Mouse (Mus musculus) forebrain, postnatal 0 days (tissue): Measurements from ENCODE around the gene Fbn1. TPM values are rescaled to one million over a fixed set of nuclear protein-coding genes. Genes with fewer than 3 reads are reported as not detected.

ENCODE experiments used
- ATAC-seq: fragments of 200-750 bp; cut with Nextera tagmentation; 2 replicates; pipeline ENCODE4 v1.8.0; 2017; ENCODE audit warnings: mild to moderate bottlenecking, moderate library complexity
- DNase-seq: peaks from one replicate; pipeline ENCODE4 v3.0.0-alpha.2; 2015
- H3K27ac ChIP-seq: fragments of 300-500 bp; sonication (generic); 2 replicates; pipeline ENCODE4 v1.5.1; 2014; ENCODE audit warnings: low read depth, mild to moderate bottlenecking, antibody characterized with exemption, low read length, moderate library complexity, mixed read lengths
- H3K27me3 ChIP-seq: fragments of 300-500 bp; sonication (generic); 2 replicates; pipeline ENCODE4 v1.6.1; 2014; ENCODE audit warnings: mild to moderate bottlenecking, low read length, mixed read lengths; ENCODE audit not compliant: insufficient read depth
- H3K36me3 ChIP-seq: fragments of 300-500 bp; sonication (generic); 2 replicates; pipeline ENCODE4 v1.6.1; 2014; ENCODE audit warnings: mild to moderate bottlenecking, moderate library complexity; ENCODE audit not compliant: insufficient read depth
- H3K4me1 ChIP-seq: fragments of 300-500 bp; sonication (generic); 2 replicates; pipeline ENCODE4 v1.6.1; 2014; ENCODE audit warnings: antibody characterized with exemption; ENCODE audit not compliant: insufficient read depth
- H3K4me2 ChIP-seq: fragments of 300-500 bp; sonication (generic); 2 replicates; pipeline ENCODE4 v1.6.1; 2014; ENCODE audit warnings: low read depth, mild to moderate bottlenecking, moderate library complexity
- H3K4me3 ChIP-seq: fragments of 300-500 bp; sonication (generic); 2 replicates; pipeline ENCODE4 v1.5.1; 2014; ENCODE audit warnings: low read depth, low read length, mixed read lengths
- H3K9ac ChIP-seq: fragments of 300-500 bp; sonication (generic); 2 replicates; pipeline ENCODE4 v1.6.1; 2014; ENCODE audit warnings: mild to moderate bottlenecking
- H3K9me3 ChIP-seq: fragments of 300-500 bp; sonication (generic); 2 replicates; pipeline ENCODE4 v1.6.1; 2016; ENCODE audit warnings: low read length
- CTCF ChIP-seq: sonication (generic); IDR thresholded peaks from 2 replicates; pipeline ENCODE4 v1.5.1; 2016; ENCODE audit warnings: antibody characterized with exemption, control low read depth, low read depth
- WGBS: fragments of 180-500 bp; shearing (Covaris S2); extraction: QIAGEN DNeasy Blood & Tissue Kit; methylation state at CpG from one replicate; pipeline ENCODE4 v1.1.7; 2014; 5-methylcytosine and 5-hydroxymethylcytosine counted together
- polyA plus RNA-seq: library from polyadenylated mRNA; unstranded; fragments of >200 nt; fragmentation: Nextera tagmentation; extraction: Ambion mirVana; gene quantifications from 2 replicates; pipeline ENCODE4 v1.2.1, GENCODE M21; 2015
- total RNA-seq: library from RNA; depleted of rRNA; stranded (reverse); fragments of >200 nt; gene quantifications from 2 replicates; pipeline ENCODE4 v1.2.3, GENCODE M21; 2014

The Fbn1 gene
- total and polyA plus RNA-seq, 2 experiments from 2014 or later: 1.7 to 16.7 TPM

DNA sequence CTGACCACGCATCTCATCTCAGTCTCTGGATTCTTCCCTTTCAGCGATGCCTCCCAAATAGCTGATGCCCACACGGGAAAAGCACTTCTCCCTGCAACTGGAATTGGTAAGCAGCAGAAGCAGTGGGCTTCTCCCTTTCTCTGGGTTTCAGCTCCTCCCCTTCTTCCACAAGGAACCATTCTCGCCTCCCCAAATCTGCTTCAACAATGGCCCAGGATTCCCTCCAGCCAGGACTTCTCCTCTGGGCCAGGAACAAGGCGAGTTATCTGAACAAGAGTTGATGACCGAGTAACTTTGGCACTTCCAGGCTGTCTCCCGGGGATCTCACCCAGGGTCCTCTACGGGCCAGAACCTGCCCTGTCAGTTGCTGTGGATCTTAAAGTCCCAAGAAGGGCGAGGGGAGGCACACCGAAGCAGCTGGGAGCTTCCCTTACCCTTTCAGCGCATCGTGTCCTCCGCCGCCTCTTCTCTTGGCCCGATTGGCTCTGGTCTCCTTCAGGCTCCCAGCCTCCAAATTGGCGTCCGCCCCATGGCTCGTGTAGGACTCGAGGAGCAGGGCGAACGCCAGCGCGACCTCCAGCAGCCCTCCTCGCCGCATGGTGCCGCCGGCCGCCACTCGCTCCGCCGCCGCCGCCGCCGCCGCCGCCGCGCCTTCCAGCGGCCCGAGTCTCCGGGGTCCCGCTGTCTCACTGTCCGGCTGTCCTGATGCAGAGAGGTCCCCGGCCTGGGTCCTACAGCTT, 2.6 kb downstream of the Fbn1 start, which contains the start of gene Gm9913:
Gm9913 (plus strand) TSS at position 84 of the 740 bp plus-strand sequence.
- WGBS: 4% methylated on average over 36 of the region's 45 CpGs
- Histone ChIP-seq H3K27ac (peak within 1 kb of the TSS; percentile 70), H3K4me3 (peak within 1 kb of the TSS; percentile 58), H3K36me3 (no peaks in the 10 kb centered on the region), H3K27me3 (no peaks in the 10 kb centered on the region), H3K4me1 (peaks cover 13% of the 10 kb centered on the region; the same call in 1 of the 2 replicates), H3K9ac (peak within 1 kb of the TSS; percentile 63), H3K4me2 (peak within 1 kb of the TSS; percentile 79), H3K9me3 (no peaks in the 10 kb centered on the region)
- TF ChIP-seq CTCF: no peak
- ATAC-seq (peak; percentile 17), DNase-seq (peak; percentile 48)

DNA sequence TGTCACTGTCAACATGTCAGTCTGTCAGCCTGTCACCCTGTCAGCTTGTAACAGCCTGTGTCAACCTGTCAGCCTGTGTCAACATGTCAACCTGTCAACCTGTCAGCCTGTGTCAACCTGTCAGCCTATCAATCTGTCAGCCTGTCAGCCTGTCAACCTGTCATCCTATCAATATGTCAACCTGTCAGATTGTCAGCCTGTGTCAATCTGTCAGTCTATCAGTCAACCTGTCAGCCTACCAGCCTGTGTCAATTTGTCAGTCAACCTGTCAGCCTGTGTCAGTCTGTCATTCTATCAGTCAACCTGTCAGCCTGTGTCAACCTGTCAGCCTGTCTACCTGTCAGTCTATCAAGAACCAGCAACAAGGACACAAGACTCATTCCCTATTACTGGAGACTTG, 6.3 kb downstream of the Fbn1 start:
- Histone ChIP-seq H3K27me3 (no peaks in the 10 kb centered on the region), H3K9ac (no peak overlapping the region), H3K4me3 (no peak overlapping the region), H3K9me3 (no peaks in the 10 kb centered on the region), H3K27ac (no peak overlapping the region), H3K36me3 (no peaks in the 10 kb centered on the region), H3K4me1 (peaks cover 8% of the 10 kb centered on the region; the same call in 1 of the 2 replicates), H3K4me2 (no peak overlapping the region)
- DNase-seq (peak; percentile 10), ATAC-seq (no peak)
- no peak for TF ChIP-seq CTCF

DNA sequence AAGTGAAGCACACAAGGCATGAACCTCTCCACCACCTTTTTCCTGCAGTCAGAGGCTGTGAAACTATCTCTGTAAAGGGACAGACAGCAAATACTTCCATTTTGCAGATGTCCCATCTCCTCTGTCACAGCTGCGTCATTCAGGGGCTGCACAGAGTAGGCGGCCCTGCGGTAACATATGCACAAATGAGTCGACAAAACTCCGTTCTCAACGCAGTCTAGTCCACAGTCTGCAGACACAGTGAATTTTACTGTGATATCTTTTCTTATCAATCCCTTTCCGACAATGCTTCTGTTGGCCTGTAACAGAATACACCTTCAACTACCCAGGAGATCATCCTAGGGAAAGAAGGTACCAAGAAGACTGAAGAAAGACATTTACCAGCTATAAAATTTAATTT, 9.6 kb downstream of the Fbn1 start:
- ATAC-seq (no peak), DNase-seq (no peak)
- H3K4me2 ChIP-seq: no peak overlapping the region
- WGBS: 95% methylated on average over 7 of the region's 7 CpGs
- H3K9ac ChIP-seq: no peak overlapping the region
- H3K4me3 ChIP-seq: no peak overlapping the region
- H3K4me1 ChIP-seq: no peaks in the 10 kb centered on the region
- H3K27me3 ChIP-seq: no peaks in the 10 kb centered on the region
- 0 out of 2 replicates have a peak, but pooled peaks cover 3% of the 10 kb centered on the region for H3K36me3 ChIP-seq
- TF ChIP-seq CTCF: no peak
- H3K9me3 ChIP-seq: no peaks in the 10 kb centered on the region
- H3K27ac ChIP-seq: no peak overlapping the region

DNA sequence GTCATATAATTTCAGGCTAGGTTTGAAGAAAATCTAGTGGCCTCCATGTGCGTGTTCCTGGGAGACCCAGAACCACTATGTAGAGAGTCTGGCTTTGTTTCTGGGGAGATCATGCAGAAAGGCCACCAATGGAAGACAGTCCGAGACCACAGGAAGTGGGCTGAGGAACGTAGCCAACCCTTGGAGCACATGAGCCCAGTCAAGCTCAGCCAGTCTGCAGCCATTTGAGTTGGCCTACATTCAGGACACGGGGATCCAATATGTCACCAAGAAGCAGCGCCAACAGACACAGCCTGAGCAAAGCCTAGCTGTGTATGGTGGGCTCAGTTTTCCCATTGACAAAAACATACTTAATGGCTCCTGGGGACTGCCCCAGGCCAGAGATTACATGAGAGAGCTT, 11.1 kb downstream of the Fbn1 start:
- no peak overlapping the region for H3K9ac ChIP-seq
- DNase-seq (peak; percentile 21), ATAC-seq (peak; percentile 23)
- H3K4me3 ChIP-seq: no peak overlapping the region
- no peaks in the 10 kb centered on the region for H3K4me1 ChIP-seq
- no peak for TF ChIP-seq CTCF
- 0 out of 2 replicates have a peak, but pooled peaks cover 3% of the 10 kb centered on the region for H3K36me3 ChIP-seq
- no peaks in the 10 kb centered on the region for H3K27me3 ChIP-seq
- 78% methylated on average over 5 of the region's 5 CpGs for WGBS
- H3K27ac ChIP-seq: no peak overlapping the region
- H3K9me3 ChIP-seq: no peaks in the 10 kb centered on the region
- H3K4me2 ChIP-seq: no peak overlapping the region

DNA sequence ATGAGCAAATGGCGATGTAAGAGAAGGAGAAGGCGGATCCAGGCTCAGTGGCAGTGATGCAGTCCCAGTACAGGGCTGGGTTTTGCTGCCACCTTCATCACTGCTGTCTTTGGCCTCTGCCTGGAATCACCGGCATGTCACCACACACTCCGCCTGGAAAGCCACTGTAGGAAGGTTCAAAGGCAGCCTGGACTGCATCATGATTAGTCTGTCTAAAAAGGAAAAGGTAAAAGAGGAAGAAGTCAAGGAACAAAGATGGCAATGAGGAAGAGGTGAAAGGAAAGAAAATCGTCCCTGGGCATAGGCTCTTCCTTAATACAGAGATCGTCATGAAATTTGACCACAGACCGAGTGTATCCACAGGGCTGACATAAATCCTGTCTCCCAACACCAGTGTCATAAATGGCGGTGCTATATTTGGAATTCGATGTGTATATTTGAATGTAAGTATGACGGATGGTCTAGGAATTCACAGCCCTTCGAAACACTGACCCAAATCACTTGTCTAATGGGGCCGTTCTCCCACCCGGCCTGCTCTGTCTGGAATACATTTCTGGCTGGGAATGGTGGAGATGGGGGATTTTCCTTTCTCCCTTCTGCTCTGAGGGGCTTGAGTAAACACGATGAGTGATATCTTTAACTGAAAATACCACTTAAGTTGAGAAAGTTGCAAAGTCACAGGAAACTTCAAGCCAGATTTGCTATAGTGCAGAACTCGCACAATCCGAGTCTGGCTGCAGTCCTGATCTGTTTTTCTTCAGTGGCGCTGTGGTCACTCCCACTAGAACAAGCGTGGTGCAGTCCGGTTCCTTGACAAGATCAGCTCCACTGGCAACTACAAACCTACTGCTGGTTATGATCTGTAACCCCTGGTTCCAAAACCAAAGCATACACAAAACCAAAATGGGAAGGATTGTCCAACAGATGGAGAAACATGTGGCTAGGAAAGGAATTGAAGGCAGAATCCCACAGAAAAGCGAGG, 12.7 kb downstream of the Fbn1 start:
- Histone ChIP-seq H3K9ac (no peak overlapping the region), H3K27me3 (no peaks in the 10 kb centered on the region), H3K4me1 (no peaks in the 10 kb centered on the region), H3K27ac (no peak overlapping the region), H3K9me3 (no peaks in the 10 kb centered on the region), H3K36me3 (peaks cover 3% of the 10 kb centered on the region; the same call in 1 of the 2 replicates), H3K4me3 (no peak overlapping the region), H3K4me2 (no peak overlapping the region)
- DNase-seq (no peak), ATAC-seq (no peak)
- WGBS: 91% methylated on average over 20 of the region's 20 CpGs
- TF ChIP-seq CTCF: no peak

DNA sequence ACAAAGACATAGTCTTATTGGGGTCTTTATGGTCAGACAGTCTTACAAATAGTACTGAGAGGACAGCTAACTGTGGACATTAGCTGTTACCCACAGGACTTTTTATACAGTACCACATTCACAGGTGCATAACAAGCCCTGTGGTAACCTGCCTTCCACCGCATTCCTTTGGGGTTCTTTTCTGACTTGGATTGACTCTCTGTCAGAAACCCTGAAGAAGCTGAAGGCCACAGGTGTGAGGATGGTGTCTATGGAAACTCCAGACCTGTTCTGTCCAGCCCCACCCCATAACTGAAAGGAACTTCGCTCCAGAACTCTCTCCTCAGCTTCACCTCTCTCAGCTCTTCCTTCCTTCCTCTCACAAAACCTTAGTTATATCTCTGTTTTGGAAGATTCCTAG, 13.5 kb downstream of the Fbn1 start:
- TF ChIP-seq CTCF: no peak
- 94% methylated on average over 2 of the region's 2 CpGs for WGBS
- H3K4me3 ChIP-seq: no peak overlapping the region
- H3K4me2 ChIP-seq: no peak overlapping the region
- DNase-seq: no peak
- H3K27me3 ChIP-seq: no peaks in the 10 kb centered on the region
- no peak overlapping the region for H3K27ac ChIP-seq
- H3K9me3 ChIP-seq: no peaks in the 10 kb centered on the region
- no peak overlapping the region for H3K9ac ChIP-seq
- no peaks in the 10 kb centered on the region for H3K4me1 ChIP-seq
- H3K36me3 ChIP-seq: peaks cover 3% of the 10 kb centered on the region; the same call in 1 of the 2 replicates
- ATAC-seq: no peak
